Mouse (Mus musculus) T-helper 17 cell (primary cell): ENCODE data around the gene Tulp2.

Experiments
- in situ Hi-C, 2 experiments: fragments of 300-600 bp; cut with MboI, MseI; formaldehyde crosslinking; loops; 1 replicate in 1 of 2; 2 replicates in 1 of 2; pipeline ENCODE4 v1.15.1; 2025; ENCODE audit warnings: high pct_unique_total_duplicates in 2 of 2

The Tulp2 gene

GRCm38 (mm10) chr7:45481374-45481927 lies at the start of gene Tulp2:
Tulp2 (plus strand) TSS chr7:45481877.
- in situ Hi-C loops, result no loop called here

GRCm38 (mm10) chr7:45433835-45434202 lies 47.9 kb upstream of the Tulp2 start:
- in situ Hi-C loops, result no loop called here

- in situ Hi-C loops, result no loop called here
Observed at GRCm38 (mm10) chr7:45434203-45435015, 47.3 kb upstream of the Tulp2 start, which contains the start of gene Gys1. Gys1 (plus strand) TSS chr7:45434844.

- in situ Hi-C loops, result no loop called here
Observed at GRCm38 (mm10) chr7:45435038-45435437, 46.6 kb upstream of the Tulp2 start.

GRCm38 (mm10) chr7:45436444-45436843 lies 45.2 kb upstream of the Tulp2 start:
- in situ Hi-C loops, result no loop called here

GRCm38 (mm10) chr7:45437046-45437445 lies 44.6 kb upstream of the Tulp2 start:
- in situ Hi-C loops, result no loop called here

GRCm38 (mm10) chr7:45437521-45438276 lies 44.0 kb upstream of the Tulp2 start, which contains the start of gene Ruvbl2:
Ruvbl2 (minus strand) TSS chr7:45438096.
- in situ Hi-C loops, result no loop called here

- in situ Hi-C loops, result no loop called here
Observed at GRCm38 (mm10) chr7:45443526-45444420, 37.9 kb upstream of the Tulp2 start.

- in situ Hi-C loops, result no loop called here
Observed at GRCm38 (mm10) chr7:45446589-45446988, 35.1 kb upstream of the Tulp2 start.

GRCm38 (mm10) chr7:45447325-45447990 lies 34.2 kb upstream of the Tulp2 start:
- in situ Hi-C loops, result no loop called here

GRCm38 (mm10) chr7:45449974-45450373 lies 31.7 kb upstream of the Tulp2 start:
- in situ Hi-C loops, result no loop called here

- in situ Hi-C loops, result no loop called here
Observed at GRCm38 (mm10) chr7:45451344-45451982, 30.2 kb upstream of the Tulp2 start.

GRCm38 (mm10) chr7:45454971-45455370 lies 26.7 kb upstream of the Tulp2 start:
- in situ Hi-C loops, result no loop called here

GRCm38 (mm10) chr7:45455932-45456696 lies 25.6 kb upstream of the Tulp2 start:
- in situ Hi-C loops, result no loop called here

GRCm38 (mm10) chr7:45456721-45457203 lies 24.9 kb upstream of the Tulp2 start:
- in situ Hi-C loops, result no loop called here

GRCm38 (mm10) chr7:45457204-45458060 lies 24.2 kb upstream of the Tulp2 start:
- in situ Hi-C loops, result no loop called here

- in situ Hi-C loops, result no loop called here
Observed at GRCm38 (mm10) chr7:45458748-45459563, 22.7 kb upstream of the Tulp2 start.
